Mouse (Mus musculus) intestine, embryonic 14.5 days (tissue): Measurements from ENCODE around the gene Gm20920. TPM values are rescaled to one million over a fixed set of nuclear protein-coding genes. Genes with fewer than 3 reads are reported as not detected.
"Not testable (repeated sequence)": the region's sequence is repeated elsewhere in the genome, so short reads cannot be mapped to it uniquely, and the experiment has no call there.

Source experiments
- ATAC-seq: fragments of 200-750 bp; cut with Nextera tagmentation; replicated peaks from 2 replicates; pipeline ENCODE4 v1.8.0; 2017; ENCODE audit warnings: low read depth, moderate number of reproducible peaks, moderate TSS enrichment, moderate library complexity; ENCODE audit not compliant: low FRiP score, low TSS enrichment
- DNase-seq: peaks from one replicate; pipeline ENCODE4 v3.0.0-alpha.2; 2018; ENCODE audit warnings: low spot score
- H3K27ac ChIP-seq: fragments of 300-500 bp; sonication (generic); 2 replicates; pipeline ENCODE4 v1.5.1; 2014; ENCODE audit warnings: low read depth, mild to moderate bottlenecking, control low read depth
- H3K27me3 ChIP-seq: fragments of 300-500 bp; sonication (generic); replicated peaks from 2 replicates; pipeline ENCODE4 v1.6.1; 2014; ENCODE audit warnings: low read length, control low read depth; ENCODE audit not compliant: control insufficient read depth, insufficient read depth
- H3K36me3 ChIP-seq: fragments of 300-500 bp; sonication (generic); 2 replicates; pipeline ENCODE4 v1.6.1; 2014; ENCODE audit warnings: low read length, control low read depth; ENCODE audit not compliant: control insufficient read depth, insufficient read depth
- H3K4me1 ChIP-seq: fragments of 300-500 bp; sonication (generic); replicated peaks from 2 replicates; pipeline ENCODE4 v1.6.1; 2014; ENCODE audit warnings: low read length, control low read depth, mixed read lengths; ENCODE audit not compliant: control insufficient read depth, insufficient read depth
- H3K4me2 ChIP-seq: fragments of 300-500 bp; sonication (generic); 2 replicates; pipeline ENCODE4 v1.6.1; 2014; ENCODE audit warnings: low read length
- H3K4me3 ChIP-seq: fragments of 300-500 bp; sonication (generic); 2 replicates; pipeline ENCODE4 v1.5.1; 2014; ENCODE audit warnings: low read depth, low read length, control low read depth, mixed read lengths
- H3K9ac ChIP-seq: fragments of 300-500 bp; sonication (generic); 2 replicates; pipeline ENCODE4 v1.6.1; 2014; ENCODE audit warnings: mild to moderate bottlenecking, low read length
- H3K9me3 ChIP-seq: fragments of 300-500 bp; sonication (generic); 2 replicates; pipeline ENCODE4 v1.6.1; 2016; ENCODE audit warnings: low read length, control low read depth; ENCODE audit not compliant: control insufficient read depth
- WGBS: fragments of 180-500 bp; shearing (Covaris S2); extraction: QIAGEN DNeasy Blood & Tissue Kit; methylation state at CpG from one replicate; pipeline ENCODE4 v1.1.7; 2014; 5-methylcytosine and 5-hydroxymethylcytosine counted together
- polyA plus RNA-seq: library from polyadenylated mRNA; unstranded; fragments of >200 nt; fragmentation: Nextera tagmentation; extraction: Ambion mirVana; gene quantifications from 2 replicates; pipeline ENCODE4 v1.2.1, GENCODE M21; 2014

The Gm20920 gene
- not detected in 2 replicates for polyA plus RNA-seq

DNA sequence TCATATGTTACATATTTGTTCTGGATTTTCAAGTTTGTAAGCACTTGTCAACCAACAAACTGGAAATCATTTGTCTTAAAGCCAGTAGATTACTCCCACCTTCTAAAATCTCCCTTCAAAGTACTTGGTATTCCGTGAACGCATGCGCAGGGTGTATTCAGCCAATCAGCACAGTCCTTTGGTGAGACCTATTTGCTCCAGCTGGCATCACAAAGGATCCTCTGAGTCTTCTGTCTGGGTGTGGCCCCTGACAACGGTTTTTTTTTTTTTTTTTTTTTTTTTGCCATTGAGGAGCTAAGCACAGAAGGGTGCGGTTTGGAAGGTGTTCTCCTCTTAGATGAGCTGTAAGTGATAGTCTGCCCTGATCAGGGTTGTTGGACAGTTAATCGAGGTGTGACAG, at the start of gene Gm20920:
Gene Gm20920, plus strand, starts transcription at position 301 of the 400 bp plus-strand sequence.
- H3K9me3 ChIP-seq, ATAC-seq, H3K27ac ChIP-seq, DNase-seq, H3K27me3 ChIP-seq, H3K4me2 ChIP-seq, H3K4me3 ChIP-seq, H3K36me3 ChIP-seq, H3K4me1 ChIP-seq, H3K9ac ChIP-seq: not testable (repeated sequence)
- no CpG with 5 or more reads among the region's 6 CpGs for WGBS
